Mouse (Mus musculus): ENCODE results near the gene Trub2. TPM values are rescaled to one million over a fixed set of nuclear protein-coding genes. Genes with fewer than 3 reads are reported as not detected.
"Not testable (repeated sequence)": the region's sequence is repeated elsewhere in the genome, so short reads cannot be mapped to it uniquely, and the experiment has no call there.

The Trub2 gene
- total RNA-seq, 1 experiment from 2014 or later = 31.3 TPM

- ATAC-seq (replicated peaks in 1 of 2; ENCODE audit: insufficient read depth in 1 of 2, low FRiP score in 2 of 2, low TSS enrichment in 1 of 2, low read depth in 1 of 2, poor library complexity in 2 of 2, severe bottlenecking in 2 of 2) = peak; percentile 88 to 89
Observed at GRCm38 (mm10) chr2:29787104-29787917, 991 bp downstream of the Trub2 start, which contains the start of gene Coq4. Coq4 (plus strand) TSS chr2:29787493.

GRCm38 (mm10) chr2:29784290-29784689 is 4.0 kb downstream of the Trub2 start:
- ATAC-seq (replicated peaks in 1 of 2; ENCODE audit: insufficient read depth in 1 of 2, low FRiP score in 2 of 2, low TSS enrichment in 1 of 2, low read depth in 1 of 2, poor library complexity in 2 of 2, severe bottlenecking in 2 of 2) = no peak

- ATAC-seq (replicated peaks in 1 of 2; ENCODE audit: insufficient read depth in 1 of 2, low FRiP score in 2 of 2, low TSS enrichment in 1 of 2, low read depth in 1 of 2, poor library complexity in 2 of 2, severe bottlenecking in 2 of 2) = not testable (repeated sequence)
Observed at GRCm38 (mm10) chr2:29781256-29781655, 7.0 kb downstream of the Trub2 start.

GRCm38 (mm10) chr2:29773323-29773722 is 15.0 kb downstream of the Trub2 start:
- ATAC-seq (replicated peaks in 1 of 2; ENCODE audit: insufficient read depth in 1 of 2, low FRiP score in 2 of 2, low TSS enrichment in 1 of 2, low read depth in 1 of 2, poor library complexity in 2 of 2, severe bottlenecking in 2 of 2) = peak in 1 of 2 experiments; percentile 29; a peak in 1 of 4 replicates

GRCm38 (mm10) chr2:29771611-29772461 is 16.5 kb downstream of the Trub2 start:
- peak; percentile 62 to 67; a peak in 3 of 4 replicates for ATAC-seq (replicated peaks in 1 of 2; ENCODE audit: insufficient read depth in 1 of 2, low FRiP score in 2 of 2, low TSS enrichment in 1 of 2, low read depth in 1 of 2, poor library complexity in 2 of 2, severe bottlenecking in 2 of 2)

- ATAC-seq (replicated peaks in 1 of 2; ENCODE audit: insufficient read depth in 1 of 2, low FRiP score in 2 of 2, low TSS enrichment in 1 of 2, low read depth in 1 of 2, poor library complexity in 2 of 2, severe bottlenecking in 2 of 2) = no peak
Observed at GRCm38 (mm10) chr2:29770162-29770561, 18.1 kb downstream of the Trub2 start.

- ATAC-seq (replicated peaks in 1 of 2; ENCODE audit: insufficient read depth in 1 of 2, low FRiP score in 2 of 2, low TSS enrichment in 1 of 2, low read depth in 1 of 2, poor library complexity in 2 of 2, severe bottlenecking in 2 of 2) = no peak
Observed at GRCm38 (mm10) chr2:29768901-29769300, 19.4 kb downstream of the Trub2 start.

- ATAC-seq (replicated peaks in 1 of 2; ENCODE audit: insufficient read depth in 1 of 2, low FRiP score in 2 of 2, low TSS enrichment in 1 of 2, low read depth in 1 of 2, poor library complexity in 2 of 2, severe bottlenecking in 2 of 2) = no peak
Observed at GRCm38 (mm10) chr2:29767976-29768709, 20.2 kb downstream of the Trub2 start.

GRCm38 (mm10) chr2:29764831-29765230 is 23.5 kb downstream of the Trub2 start:
- peak; percentile 81 to 86 for ATAC-seq (replicated peaks in 1 of 2; ENCODE audit: insufficient read depth in 1 of 2, low FRiP score in 2 of 2, low TSS enrichment in 1 of 2, low read depth in 1 of 2, poor library complexity in 2 of 2, severe bottlenecking in 2 of 2)

- ATAC-seq (replicated peaks in 1 of 2; ENCODE audit: insufficient read depth in 1 of 2, low FRiP score in 2 of 2, low TSS enrichment in 1 of 2, low read depth in 1 of 2, poor library complexity in 2 of 2, severe bottlenecking in 2 of 2) = no peak
Observed at GRCm38 (mm10) chr2:29755693-29756092, 32.6 kb downstream of the Trub2 start.

- no peak for ATAC-seq (replicated peaks in 1 of 2; ENCODE audit: insufficient read depth in 1 of 2, low FRiP score in 2 of 2, low TSS enrichment in 1 of 2, low read depth in 1 of 2, poor library complexity in 2 of 2, severe bottlenecking in 2 of 2)
Observed at GRCm38 (mm10) chr2:29752397-29752796, 35.9 kb downstream of the Trub2 start.

GRCm38 (mm10) chr2:29751497-29751896 is 36.8 kb downstream of the Trub2 start, which contains the start of gene Gm13420:
Gm13420 (minus strand) TSS chr2:29751685.
- 0 out of 4 replicates have a peak, but pooled peaks of 1 of the 2 experiments have one; percentile 17 for ATAC-seq (replicated peaks in 1 of 2; ENCODE audit: insufficient read depth in 1 of 2, low FRiP score in 2 of 2, low TSS enrichment in 1 of 2, low read depth in 1 of 2, poor library complexity in 2 of 2, severe bottlenecking in 2 of 2)

GRCm38 (mm10) chr2:29748499-29748898 is 39.8 kb downstream of the Trub2 start:
- ATAC-seq (replicated peaks in 1 of 2; ENCODE audit: insufficient read depth in 1 of 2, low FRiP score in 2 of 2, low TSS enrichment in 1 of 2, low read depth in 1 of 2, poor library complexity in 2 of 2, severe bottlenecking in 2 of 2) = no peak

GRCm38 (mm10) chr2:29747852-29748251 is 40.5 kb downstream of the Trub2 start:
- no peak for ATAC-seq (replicated peaks in 1 of 2; ENCODE audit: insufficient read depth in 1 of 2, low FRiP score in 2 of 2, low TSS enrichment in 1 of 2, low read depth in 1 of 2, poor library complexity in 2 of 2, severe bottlenecking in 2 of 2)

- ATAC-seq (replicated peaks in 1 of 2; ENCODE audit: insufficient read depth in 1 of 2, low FRiP score in 2 of 2, low TSS enrichment in 1 of 2, low read depth in 1 of 2, poor library complexity in 2 of 2, severe bottlenecking in 2 of 2) = no peak
Observed at GRCm38 (mm10) chr2:29747188-29747782, 41.0 kb downstream of the Trub2 start.

- no peak for ATAC-seq (replicated peaks in 1 of 2; ENCODE audit: insufficient read depth in 1 of 2, low FRiP score in 2 of 2, low TSS enrichment in 1 of 2, low read depth in 1 of 2, poor library complexity in 2 of 2, severe bottlenecking in 2 of 2)
Observed at GRCm38 (mm10) chr2:29744256-29744655, 44.0 kb downstream of the Trub2 start.

- ATAC-seq (replicated peaks in 1 of 2; ENCODE audit: insufficient read depth in 1 of 2, low FRiP score in 2 of 2, low TSS enrichment in 1 of 2, low read depth in 1 of 2, poor library complexity in 2 of 2, severe bottlenecking in 2 of 2) = no peak
Observed at GRCm38 (mm10) chr2:29741207-29741606, 47.1 kb downstream of the Trub2 start.

Data from hematopoietic stem cell, adult 5-6 weeks (primary cell).